Mouse (Mus musculus) kidney, embryonic 16.5 days (tissue): ENCODE measurements around the gene Pde8b. TPM values are rescaled to one million over a fixed set of nuclear protein-coding genes. Genes with fewer than 3 reads are reported as not detected.

Experiments used
- ATAC-seq: fragments of 200-750 bp; cut with Nextera tagmentation; 2 replicates; pipeline ENCODE4 v1.8.0; 2017; ENCODE audit warnings: moderate TSS enrichment; ENCODE audit not compliant: low FRiP score, low TSS enrichment
- H3K27ac ChIP-seq: fragments of 300-500 bp; sonication (generic); 2 replicates; pipeline ENCODE4 v1.5.1; 2014; ENCODE audit warnings: low read length
- H3K27me3 ChIP-seq: fragments of 300-500 bp; sonication (generic); 2 replicates; pipeline ENCODE4 v1.6.1; 2014; ENCODE audit warnings: low read length, control low read depth, mixed read lengths; ENCODE audit not compliant: insufficient read depth
- H3K36me3 ChIP-seq: fragments of 300-500 bp; sonication (generic); 2 replicates; pipeline ENCODE4 v1.6.1; 2014; ENCODE audit warnings: low read length, control low read depth, mixed read lengths; ENCODE audit not compliant: insufficient read depth
- H3K4me1 ChIP-seq: fragments of 300-500 bp; sonication (generic); 2 replicates; pipeline ENCODE4 v1.6.1; 2014; ENCODE audit warnings: low read length, control low read depth, mixed read lengths; ENCODE audit not compliant: insufficient read depth
- H3K4me2 ChIP-seq: fragments of 300-500 bp; sonication (generic); replicated peaks from 2 replicates; pipeline ENCODE4 v1.6.1; 2014; ENCODE audit warnings: low read depth, low read length
- H3K4me3 ChIP-seq: fragments of 300-500 bp; sonication (generic); 2 replicates; pipeline ENCODE4 v1.5.1; 2014; ENCODE audit warnings: mild to moderate bottlenecking, low read length
- H3K9ac ChIP-seq: fragments of 300-500 bp; sonication (generic); replicated peaks from 2 replicates; pipeline ENCODE4 v1.6.1; 2014; ENCODE audit warnings: low read length
- H3K9me3 ChIP-seq: fragments of 300-500 bp; sonication (generic); 2 replicates; pipeline ENCODE4 v1.6.1; 2016; ENCODE audit warnings: low read length, control low read depth
- WGBS: fragments of 180-500 bp; shearing (Covaris S2); extraction: QIAGEN DNeasy Blood & Tissue Kit; methylation state at CpG from one replicate; pipeline ENCODE4 v1.1.7; 2014; 5-methylcytosine and 5-hydroxymethylcytosine counted together
- polyA plus RNA-seq: library from polyadenylated mRNA; unstranded; fragments of >200 nt; fragmentation: Nextera tagmentation; extraction: Ambion mirVana; gene quantifications from 2 replicates; pipeline ENCODE4 v1.2.1, GENCODE M21; 2015

The Pde8b gene
- polyA plus RNA-seq, 1 experiment from 2014 or later, result 12.4 TPM

DNA sequence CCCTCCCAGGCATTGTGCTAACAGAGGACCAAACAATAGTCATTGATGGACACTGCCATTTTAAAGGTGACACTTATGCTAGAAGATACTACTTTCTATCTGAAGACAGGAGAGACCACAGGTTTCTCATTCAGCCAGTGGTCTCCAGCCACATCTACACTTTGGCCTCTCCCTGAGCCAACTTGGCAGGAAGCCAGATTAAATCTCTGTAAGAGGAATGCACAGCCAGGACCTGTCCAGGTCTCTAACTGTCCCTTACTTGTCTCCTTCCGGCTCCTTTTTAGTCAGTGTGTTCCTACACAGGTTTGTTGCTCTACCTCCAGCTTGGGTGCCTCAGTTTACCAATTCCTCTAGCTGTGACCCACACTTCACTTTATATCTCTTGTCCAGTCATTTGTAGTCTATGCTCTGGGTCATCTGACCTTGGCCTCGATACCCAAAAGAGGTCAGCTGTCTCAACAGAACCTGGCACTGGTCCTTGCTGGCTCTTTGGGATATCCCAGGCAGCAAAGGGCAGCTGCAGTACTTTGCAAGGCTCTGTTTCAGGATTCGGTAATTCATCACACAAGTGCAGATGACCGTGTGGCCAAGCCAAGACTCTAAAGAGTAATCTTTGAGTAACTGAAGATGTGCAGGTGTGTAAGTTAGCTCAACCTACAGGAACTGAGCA is 124.5 kb downstream of the Pde8b start:
- Histone ChIP-seq H3K27ac (no peak overlapping the region), H3K4me2 (no peak overlapping the region), H3K27me3 (no peaks in the 10 kb centered on the region), H3K4me1 (peaks cover 4% of the 10 kb centered on the region; the same call in 1 of the 2 replicates), H3K36me3 (no peaks in the 10 kb centered on the region), H3K4me3 (no peak overlapping the region), H3K9ac (no peak overlapping the region), H3K9me3 (no peaks in the 10 kb centered on the region)
- ATAC-seq, result no peak
- WGBS, result 89% methylated on average over 4 of the region's 4 CpGs

DNA sequence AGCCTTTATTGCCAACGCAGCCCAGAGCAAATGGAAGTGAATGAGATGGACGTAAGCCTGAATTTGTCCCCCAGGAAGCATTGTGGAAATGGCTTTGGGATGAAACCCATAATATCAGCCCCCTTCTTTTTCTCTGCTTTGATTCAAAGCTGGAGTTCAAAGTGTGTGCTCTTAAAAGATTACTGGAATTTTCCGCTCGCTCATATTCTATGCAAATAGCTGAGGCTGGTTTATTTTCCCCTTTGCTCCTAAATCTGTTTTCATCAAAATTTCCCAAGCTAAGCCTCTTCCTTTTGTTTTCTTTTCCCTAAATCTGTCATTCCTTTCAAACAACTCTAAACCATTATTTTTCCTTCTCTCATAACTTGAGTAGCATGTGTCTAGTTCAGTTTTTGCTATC is 129.6 kb downstream of the Pde8b start:
- H3K4me1 ChIP-seq, result peaks cover 4% of the 10 kb centered on the region; the same call in 1 of the 2 replicates
- H3K4me2 ChIP-seq, result no peak overlapping the region
- H3K27ac ChIP-seq, result no peak overlapping the region
- no peak overlapping the region for H3K4me3 ChIP-seq
- WGBS, result 65% methylated on average over 4 of the region's 4 CpGs
- no peak for ATAC-seq
- no peaks in the 10 kb centered on the region for H3K9me3 ChIP-seq
- H3K9ac ChIP-seq, result no peak overlapping the region
- no peaks in the 10 kb centered on the region for H3K27me3 ChIP-seq
- no peaks in the 10 kb centered on the region for H3K36me3 ChIP-seq

DNA sequence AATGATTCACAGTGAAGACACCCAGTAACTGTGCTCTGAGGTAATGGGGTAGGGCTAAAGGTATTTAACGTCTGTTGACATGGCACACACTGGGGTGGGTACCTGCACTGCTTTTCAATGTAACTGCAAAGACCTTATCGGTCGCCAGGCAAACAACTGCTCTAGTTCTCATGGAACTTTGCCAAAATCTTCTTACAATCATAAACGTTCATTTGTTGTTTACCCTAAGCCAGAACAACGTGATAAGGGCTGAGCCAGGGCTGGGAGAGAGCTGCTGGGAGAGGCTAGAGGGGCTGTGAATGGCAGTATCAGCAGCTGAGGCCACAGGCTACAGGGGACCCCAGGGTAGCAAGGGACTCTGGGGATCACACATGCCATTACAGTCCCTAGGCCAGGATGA is 136.4 kb downstream of the Pde8b start:
- Histone ChIP-seq H3K4me1 (no peaks in the 10 kb centered on the region), H3K9me3 (no peaks in the 10 kb centered on the region), H3K4me2 (no peak overlapping the region), H3K27ac (peak overlapping the region; percentile 43; the same call in 1 of the 2 replicates), H3K4me3 (no peak overlapping the region), H3K9ac (no peak overlapping the region), H3K27me3 (no peaks in the 10 kb centered on the region), H3K36me3 (no peaks in the 10 kb centered on the region)
- ATAC-seq, result peak; percentile 74
- 43% methylated on average over 5 of the region's 5 CpGs for WGBS

DNA sequence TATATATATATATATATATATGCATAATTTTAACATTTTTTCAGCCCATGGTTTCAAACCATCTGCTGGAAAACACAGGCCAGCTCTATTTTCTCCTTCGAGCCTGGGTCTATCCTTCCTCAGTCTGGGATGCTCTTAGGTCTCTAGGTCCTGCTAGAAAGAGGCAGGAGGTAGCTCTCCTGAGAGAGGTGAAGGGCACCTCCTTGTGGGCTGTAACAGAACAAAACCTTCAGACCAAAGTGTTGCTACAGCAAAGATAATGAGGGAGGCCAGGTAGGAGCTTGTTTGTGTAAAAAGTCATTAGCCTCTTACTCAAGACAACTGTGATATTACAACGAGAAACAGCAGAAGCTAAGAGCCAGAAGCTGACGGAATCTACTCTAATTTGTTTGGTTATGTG is 140.6 kb downstream of the Pde8b start:
- WGBS, result 69% methylated on average over 3 of the region's 3 CpGs
- no peaks in the 10 kb centered on the region for H3K4me1 ChIP-seq
- H3K9ac ChIP-seq, result no peak overlapping the region
- no peak overlapping the region for H3K4me3 ChIP-seq
- H3K27ac ChIP-seq, result no peak overlapping the region
- H3K4me2 ChIP-seq, result no peak overlapping the region
- no peaks in the 10 kb centered on the region for H3K27me3 ChIP-seq
- ATAC-seq, result no peak
- no peaks in the 10 kb centered on the region for H3K9me3 ChIP-seq
- no peaks in the 10 kb centered on the region for H3K36me3 ChIP-seq

DNA sequence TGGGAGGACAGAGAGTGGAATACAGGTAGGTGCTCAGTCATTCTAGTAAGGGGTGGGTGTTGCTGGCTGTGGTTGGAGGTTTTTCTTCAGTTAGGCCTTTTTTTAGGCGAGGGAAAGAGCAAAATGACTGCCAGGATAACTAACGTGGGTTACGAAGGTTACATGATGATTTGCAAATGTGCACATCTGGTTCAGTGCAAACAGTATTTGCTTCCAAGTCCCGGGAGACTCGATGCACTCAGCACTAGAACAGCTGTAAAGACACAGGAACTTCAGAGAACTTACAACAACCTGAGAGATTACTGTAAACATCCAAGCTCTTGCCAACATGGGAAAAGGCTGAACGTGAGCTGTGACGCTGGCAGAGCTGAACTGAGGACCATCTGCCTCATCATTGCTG is 142.1 kb downstream of the Pde8b start:
- 67% methylated on average over 7 of the region's 7 CpGs for WGBS
- Histone ChIP-seq H3K9ac (no peak overlapping the region), H3K27ac (no peak overlapping the region), H3K27me3 (no peaks in the 10 kb centered on the region), H3K36me3 (no peaks in the 10 kb centered on the region), H3K4me3 (no peak overlapping the region), H3K4me1 (no peaks in the 10 kb centered on the region), H3K9me3 (no peaks in the 10 kb centered on the region), H3K4me2 (no peak overlapping the region)
- ATAC-seq, result no peak

DNA sequence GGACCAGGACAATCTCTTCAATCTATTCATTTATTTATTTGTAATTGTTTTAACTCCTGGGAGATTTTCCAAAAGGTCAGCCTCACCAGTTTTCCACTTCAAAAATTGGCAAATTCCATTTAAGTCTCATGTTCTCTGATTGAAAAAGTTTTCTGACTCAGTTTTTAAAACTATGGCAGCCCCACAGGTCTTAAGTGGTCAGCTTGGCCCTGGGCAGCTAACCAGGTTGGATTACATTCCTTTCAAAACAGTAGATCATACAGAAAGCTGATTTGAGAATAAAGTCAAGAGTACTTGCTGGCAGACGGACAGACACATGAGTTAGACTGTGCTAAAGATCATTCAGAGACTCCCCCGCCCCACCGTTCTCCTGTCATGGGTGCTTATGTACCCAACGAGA is 145.3 kb downstream of the Pde8b start:
- no peaks in the 10 kb centered on the region for H3K36me3 ChIP-seq

DNA sequence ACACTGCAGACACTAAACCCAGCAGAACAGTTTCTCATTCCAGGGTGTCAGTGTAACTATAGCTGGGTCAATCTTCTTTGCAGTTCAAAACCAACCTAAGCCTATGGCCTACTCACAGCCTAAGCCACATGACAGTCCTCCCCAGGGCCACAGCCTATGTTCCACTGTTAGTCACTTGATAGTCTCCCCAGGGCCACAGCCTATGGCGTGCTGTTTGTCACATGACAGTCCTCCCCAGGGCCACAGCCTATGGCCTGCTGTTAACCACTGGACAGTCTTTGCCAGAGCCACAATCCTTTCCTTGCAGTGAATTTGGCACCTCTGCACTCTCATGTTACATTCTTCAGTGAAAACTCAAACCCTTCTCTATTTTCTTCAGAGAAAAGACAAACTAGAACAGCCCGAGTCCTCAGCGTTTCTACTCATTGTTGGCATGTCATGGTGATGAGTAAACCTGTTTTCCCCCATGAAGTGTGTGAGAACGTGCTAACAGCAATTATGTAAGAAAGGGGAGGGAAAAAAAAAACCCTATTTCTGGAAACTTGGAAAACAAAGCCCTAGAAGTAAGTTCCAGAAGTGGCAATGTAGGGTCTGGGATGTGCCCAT is 147.0 kb downstream of the Pde8b start:
- H3K9ac ChIP-seq, result no peak overlapping the region
- 0 out of 2 replicates have a peak, but pooled peaks have one; percentile 46 for ATAC-seq
- no peaks in the 10 kb centered on the region for H3K4me1 ChIP-seq
- H3K4me3 ChIP-seq, result no peak overlapping the region
- no peak overlapping the region for H3K4me2 ChIP-seq
- no peaks in the 10 kb centered on the region for H3K27me3 ChIP-seq
- 60% methylated on average over 4 of the region's 4 CpGs for WGBS
- H3K27ac ChIP-seq, result no peak overlapping the region
- no peaks in the 10 kb centered on the region for H3K9me3 ChIP-seq
- no peaks in the 10 kb centered on the region for H3K36me3 ChIP-seq

More for the DNA sequence above, 145.3 kb downstream of the Pde8b start:
- 57% methylated on average over 4 of the region's 4 CpGs for WGBS
- no peak overlapping the region for H3K4me3 ChIP-seq
- H3K27ac ChIP-seq, result no peak overlapping the region
- no peaks in the 10 kb centered on the region for H3K4me1 ChIP-seq
- no peaks in the 10 kb centered on the region for H3K27me3 ChIP-seq
- no peak overlapping the region for H3K9ac ChIP-seq
- no peaks in the 10 kb centered on the region for H3K9me3 ChIP-seq
- ATAC-seq, result no peak
- no peak overlapping the region for H3K4me2 ChIP-seq

DNA sequence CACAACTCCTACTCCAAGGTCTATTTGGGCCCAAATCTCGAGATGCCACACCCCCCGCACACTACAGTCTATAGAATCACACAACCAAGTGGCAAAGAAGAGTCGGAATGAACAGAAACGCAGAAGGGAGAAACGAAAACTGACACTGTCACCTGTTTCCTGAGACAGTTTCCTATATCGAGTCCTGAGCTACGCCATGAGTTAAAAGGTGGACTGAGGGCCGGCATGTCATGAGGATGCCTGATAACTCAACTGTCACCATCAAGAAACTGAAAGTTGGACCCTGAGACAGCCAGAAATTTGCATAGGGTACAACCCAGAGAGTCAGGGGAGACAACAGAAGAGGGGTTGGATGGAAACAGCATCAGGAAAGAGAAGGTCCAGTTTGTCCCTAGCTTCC is 148.8 kb downstream of the Pde8b start:
- Histone ChIP-seq H3K36me3 (no peaks in the 10 kb centered on the region), H3K9me3 (no peaks in the 10 kb centered on the region), H3K4me3 (no peak overlapping the region), H3K9ac (no peak overlapping the region), H3K4me2 (no peak overlapping the region), H3K27me3 (no peaks in the 10 kb centered on the region), H3K4me1 (no peaks in the 10 kb centered on the region), H3K27ac (no peak overlapping the region)
- 83% methylated on average over 8 of the region's 8 CpGs for WGBS
- ATAC-seq, result no peak

DNA sequence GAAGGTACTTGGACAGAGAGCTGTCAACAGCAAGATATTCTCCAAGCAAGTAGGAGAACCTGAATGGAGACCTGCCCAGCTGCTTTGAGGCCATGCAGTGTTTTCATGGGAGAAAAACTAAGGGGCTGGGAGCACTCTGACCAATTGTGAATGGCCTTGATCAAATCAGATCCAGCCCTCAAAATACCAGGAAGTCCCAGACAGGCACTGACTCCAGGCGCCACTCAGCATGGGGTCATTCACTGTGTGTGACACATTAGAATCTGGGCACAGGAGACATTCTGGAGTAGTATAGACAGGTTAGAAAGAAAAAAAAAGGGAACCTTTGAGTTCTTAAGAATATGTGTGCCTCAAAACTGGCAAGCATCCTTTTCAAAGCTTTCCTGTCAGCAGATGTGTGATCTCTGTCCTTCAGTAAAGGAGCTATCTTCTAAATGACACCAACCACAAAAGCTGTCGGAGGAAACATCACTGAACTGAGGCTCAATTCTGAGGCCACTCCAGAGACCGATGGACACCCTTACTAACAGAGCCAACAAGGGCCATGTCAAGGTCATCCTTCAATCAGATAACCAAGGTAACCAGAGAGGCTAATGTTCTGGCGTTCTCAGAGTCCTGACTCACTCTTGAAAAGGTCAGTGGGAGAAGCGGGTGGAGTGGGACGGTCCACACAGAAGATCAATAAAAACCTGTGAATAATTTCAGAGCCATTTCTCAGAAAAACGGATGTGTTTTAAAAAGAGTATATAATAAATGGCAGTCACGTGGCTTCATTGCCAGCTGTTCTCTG is 151.0 kb downstream of the Pde8b start:
- Histone ChIP-seq H3K27ac (0 out of 2 replicates have a peak overlapping the region, but pooled peaks have one; percentile 17), H3K4me2 (no peak overlapping the region), H3K4me1 (no peaks in the 10 kb centered on the region), H3K9me3 (no peaks in the 10 kb centered on the region), H3K4me3 (no peak overlapping the region), H3K27me3 (no peaks in the 10 kb centered on the region), H3K36me3 (no peaks in the 10 kb centered on the region), H3K9ac (no peak overlapping the region)
- WGBS, result 66% methylated on average over 8 of the region's 8 CpGs
- ATAC-seq, result no peak

DNA sequence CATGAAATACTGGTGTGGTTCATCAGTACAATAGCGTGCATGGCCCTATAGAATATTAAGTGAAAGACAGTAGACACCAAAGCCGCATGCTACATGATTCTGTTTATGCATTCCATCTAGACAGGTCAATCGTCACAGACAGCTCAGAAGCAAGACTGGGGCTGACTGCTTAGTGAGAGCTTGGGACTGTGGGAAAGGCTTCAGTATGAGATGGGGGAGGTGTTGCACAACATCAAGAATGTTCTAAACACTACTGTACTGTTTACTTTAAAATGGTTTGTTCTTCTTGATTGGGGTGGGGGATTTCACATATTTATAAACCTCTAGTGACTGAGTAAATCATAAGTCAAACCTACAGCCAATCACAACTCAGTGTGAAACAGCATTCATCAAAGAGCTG is 153.5 kb downstream of the Pde8b start:
- Histone ChIP-seq H3K27me3 (no peaks in the 10 kb centered on the region), H3K4me3 (no peak overlapping the region), H3K9ac (no peak overlapping the region), H3K4me2 (no peak overlapping the region), H3K36me3 (no peaks in the 10 kb centered on the region), H3K9me3 (no peaks in the 10 kb centered on the region), H3K4me1 (no peaks in the 10 kb centered on the region), H3K27ac (no peak overlapping the region)
- WGBS, result 87% methylated on average over 3 of the region's 3 CpGs
- no peak for ATAC-seq
